Mouse (Mus musculus): ENCODE data around the gene A230050P20Rik. TPM values are rescaled to one million over a fixed set of nuclear protein-coding genes. Genes with fewer than 3 reads are reported as not detected.
"Not testable (repeated sequence)": the region's sequence is repeated elsewhere in the genome, so short reads cannot be mapped to it uniquely, and the experiment has no call there.

A230050P20Rik gene
- polyA plus RNA-seq (2012; rRNA removed) = 95.9 and 105 TPM in 2 replicates

DNA sequence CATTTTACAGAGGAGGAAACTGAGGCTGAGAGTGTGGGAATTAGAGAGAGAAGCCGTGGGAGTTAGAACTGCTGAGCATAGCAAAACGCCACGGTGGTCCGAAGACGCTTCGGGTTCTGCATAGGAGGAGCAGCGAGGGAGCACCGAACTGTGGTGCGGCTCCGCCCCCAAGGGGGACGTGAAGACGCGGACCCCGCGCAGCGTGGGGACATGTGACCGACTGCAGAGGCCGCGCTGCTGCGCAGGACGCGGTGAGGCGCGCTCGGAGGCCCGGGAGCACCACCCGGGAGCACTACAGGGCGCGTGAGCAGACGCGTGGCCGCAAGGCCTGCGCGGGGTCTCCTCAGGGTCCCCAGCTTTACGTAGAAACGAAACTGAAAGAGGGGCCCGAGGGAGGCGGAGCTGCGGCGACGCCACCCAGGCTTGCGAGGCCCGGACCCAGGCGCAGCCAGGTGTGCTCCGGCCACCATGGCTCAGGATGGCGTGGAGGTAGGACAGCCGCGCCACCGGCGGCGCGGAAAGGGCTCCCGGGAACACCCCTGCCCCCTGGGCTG is at the start of gene A230050P20Rik:
Gene A230050P20Rik, plus strand, starts transcription at position 195 of the 554 bp plus-strand sequence.
- peak; percentile 59 for DNase-seq
- peaks cover 4% of the 10 kb centered on the region; the same call in 1 of the 2 replicates for H3K4me1 ChIP-seq (ENCODE audit: control insufficient read depth, insufficient read depth, low read length)
- H3K4me3 ChIP-seq (replicated peaks; ENCODE audit: extremely low read depth, low read depth, low read length) = peak within 1 kb of the TSS; percentile 61
- TF ChIP-seq POLR2A (IDR thresholded peaks at IDR 0.05; ENCODE audit: borderline replicate concordance, extremely low read depth, low read depth, low read length) = peak; percentile 45; the same call in 1 of the 2 replicates
- TF ChIP-seq CTCF (IDR thresholded peaks at IDR 0.05; ENCODE audit: insufficient read depth, low read length) = no peak
- 2% methylated on average over 53 of the region's 53 CpGs for WGBS

DNA sequence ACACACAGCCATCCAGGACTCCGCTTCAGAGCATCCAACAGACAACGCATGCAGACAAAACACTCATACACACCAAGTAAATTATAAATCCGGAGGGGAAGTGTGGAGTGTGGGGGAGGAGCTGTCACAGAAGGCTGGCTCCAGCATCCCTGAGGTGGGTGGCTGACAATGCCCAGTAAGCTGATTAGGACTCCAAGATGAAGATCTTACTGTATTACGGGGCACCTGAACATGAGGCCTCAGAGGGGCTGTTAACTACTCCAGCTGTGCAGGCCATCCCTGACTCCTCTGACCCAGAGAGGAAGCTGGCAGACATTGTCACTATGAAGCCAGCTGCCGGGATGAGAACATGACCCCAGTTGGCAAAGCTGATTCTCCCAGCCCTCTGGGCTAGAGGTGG is 48.4 kb upstream of the A230050P20Rik start:
- WGBS = 67% methylated on average over 5 of the region's 5 CpGs
- DNase-seq = no peak
- no peak for TF ChIP-seq POLR2A (IDR thresholded peaks at IDR 0.05; ENCODE audit: borderline replicate concordance, extremely low read depth, low read depth, low read length)
- TF ChIP-seq CTCF (IDR thresholded peaks at IDR 0.05; ENCODE audit: insufficient read depth, low read length) = no peak
- H3K4me3 ChIP-seq (replicated peaks; ENCODE audit: extremely low read depth, low read depth, low read length) = no peak overlapping the region
- peaks cover under 1% of the 10 kb centered on the region; the same call in 1 of the 2 replicates for H3K4me1 ChIP-seq (ENCODE audit: control insufficient read depth, insufficient read depth, low read length)

- no peak for DNase-seq
- Histone ChIP-seq H3K4me3 (replicated peaks; ENCODE audit: extremely low read depth, low read depth, low read length) (no peak overlapping the region), H3K4me1 (ENCODE audit: control insufficient read depth, insufficient read depth, low read length) (no peaks in the 10 kb centered on the region)
- TF ChIP-seq CTCF (IDR thresholded peaks at IDR 0.05; ENCODE audit: insufficient read depth, low read length) = no peak
- no peak for TF ChIP-seq POLR2A (IDR thresholded peaks at IDR 0.05; ENCODE audit: borderline replicate concordance, extremely low read depth, low read depth, low read length)
- WGBS = 77% methylated on average over 3 of the region's 3 CpGs
Measured at GRCm38 (mm10) chr9:20822821-20823220, 45.6 kb upstream of the A230050P20Rik start.

GRCm38 (mm10) chr9:20825781-20826180 is 42.7 kb upstream of the A230050P20Rik start:
- TF ChIP-seq CTCF (IDR thresholded peaks at IDR 0.05; ENCODE audit: insufficient read depth, low read length) (no peak), POLR2A (IDR thresholded peaks at IDR 0.05; ENCODE audit: borderline replicate concordance, extremely low read depth, low read depth, low read length) (no peak)
- Histone ChIP-seq H3K4me3 (replicated peaks; ENCODE audit: extremely low read depth, low read depth, low read length) (no peak overlapping the region), H3K4me1 (ENCODE audit: control insufficient read depth, insufficient read depth, low read length) (no peaks in the 10 kb centered on the region)
- no peak for DNase-seq
- 35% methylated on average over 5 of the region's 5 CpGs for WGBS

DNA sequence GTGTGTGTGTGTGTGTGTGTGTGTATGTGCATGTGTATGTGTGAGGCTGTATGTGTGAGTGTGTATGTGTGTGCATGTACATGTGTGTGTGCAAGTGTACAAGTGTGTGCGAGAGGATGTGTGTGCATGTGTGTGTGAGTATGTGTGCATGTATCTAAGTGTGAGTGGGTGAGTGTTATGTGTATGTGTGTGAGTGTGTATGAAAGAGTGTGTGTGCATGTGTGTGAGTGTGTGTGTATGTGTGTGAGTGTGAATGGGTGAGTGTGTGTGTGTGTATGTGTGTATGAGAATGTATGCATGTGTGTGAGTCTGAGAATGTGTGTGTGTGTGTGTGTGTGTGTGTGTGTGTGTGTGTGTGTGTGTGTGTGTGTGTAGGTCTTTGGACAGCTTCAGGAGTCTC is 40.3 kb upstream of the A230050P20Rik start:
- H3K4me3 ChIP-seq (replicated peaks; ENCODE audit: extremely low read depth, low read depth, low read length) = no peak overlapping the region
- DNase-seq = no peak
- WGBS = 96% methylated on average over 1 of the region's 1 CpGs
- no peak for TF ChIP-seq CTCF (IDR thresholded peaks at IDR 0.05; ENCODE audit: insufficient read depth, low read length)
- no peak for TF ChIP-seq POLR2A (IDR thresholded peaks at IDR 0.05; ENCODE audit: borderline replicate concordance, extremely low read depth, low read depth, low read length)
- H3K4me1 ChIP-seq (ENCODE audit: control insufficient read depth, insufficient read depth, low read length) = no peaks in the 10 kb centered on the region

- peak; percentile 90 for DNase-seq
- no peaks in the 10 kb centered on the region for H3K4me1 ChIP-seq (ENCODE audit: control insufficient read depth, insufficient read depth, low read length)
- no peak overlapping the region for H3K4me3 ChIP-seq (replicated peaks; ENCODE audit: extremely low read depth, low read depth, low read length)
- WGBS = 14% methylated on average over 19 of the region's 19 CpGs
- peak; percentile 80 for TF ChIP-seq CTCF (IDR thresholded peaks at IDR 0.05; ENCODE audit: insufficient read depth, low read length)
- no peak for TF ChIP-seq POLR2A (IDR thresholded peaks at IDR 0.05; ENCODE audit: borderline replicate concordance, extremely low read depth, low read depth, low read length)
Measured at GRCm38 (mm10) chr9:20830901-20831643, 37.4 kb upstream of the A230050P20Rik start.

- no peak for DNase-seq
- no peak for TF ChIP-seq POLR2A (IDR thresholded peaks at IDR 0.05; ENCODE audit: borderline replicate concordance, extremely low read depth, low read depth, low read length)
- TF ChIP-seq CTCF (IDR thresholded peaks at IDR 0.05; ENCODE audit: insufficient read depth, low read length) = no peak
- Histone ChIP-seq H3K4me1 (ENCODE audit: control insufficient read depth, insufficient read depth, low read length) (no peaks in the 10 kb centered on the region), H3K4me3 (replicated peaks; ENCODE audit: extremely low read depth, low read depth, low read length) (no peak overlapping the region)
- WGBS = 68% methylated on average over 1 of the region's 1 CpGs
Measured at GRCm38 (mm10) chr9:20834881-20835280, 33.6 kb upstream of the A230050P20Rik start.

- not testable (repeated sequence) for H3K4me3 ChIP-seq (replicated peaks; ENCODE audit: extremely low read depth, low read depth, low read length); H3K4me1 ChIP-seq (ENCODE audit: control insufficient read depth, insufficient read depth, low read length); DNase-seq
- whole genome bisulfite sequencing = 82% methylated on average over 11 of the region's 11 CpGs
Measured at GRCm38 (mm10) chr9:20835431-20835954, 32.9 kb upstream of the A230050P20Rik start.

- TF ChIP-seq CTCF (IDR thresholded peaks at IDR 0.05; ENCODE audit: insufficient read depth, low read length) (no peak), POLR2A (IDR thresholded peaks at IDR 0.05; ENCODE audit: borderline replicate concordance, extremely low read depth, low read depth, low read length) (no peak)
- H3K4me3 ChIP-seq (replicated peaks; ENCODE audit: extremely low read depth, low read depth, low read length) = no peak overlapping the region
- 71% methylated on average over 9 of the region's 9 CpGs for WGBS
- H3K4me1 ChIP-seq (ENCODE audit: control insufficient read depth, insufficient read depth, low read length) = no peaks in the 10 kb centered on the region
- no peak for DNase-seq
Measured at GRCm38 (mm10) chr9:20837184-20837947, 31.1 kb upstream of the A230050P20Rik start.

Measured in lung, adult 2 months (tissue).